Mouse (Mus musculus) adrenal gland, postnatal 10 days (tissue): ENCODE measurements around the gene Pole4. TPM values are rescaled to one million over a fixed set of nuclear protein-coding genes. Genes with fewer than 3 reads are reported as not detected.

Experiments used
- DNase-seq: peaks from one replicate; pipeline ENCODE4 v3.0.0; 2021; ENCODE audit warnings: mixed read lengths
- long read RNA-seq, 2 experiments: library from polyadenylated mRNA; stranded (forward); transcript quantifications; one replicate each; pipeline ENCODE4 v2.0.0; 2021
- total RNA-seq, 2 experiments: library from RNA; stranded (reverse); gene quantifications; 2 replicates each; pipeline ENCODE4 v1.2.3; 2021

Gene Pole4
- total RNA-seq = 10 to 100 TPM; 37.9 to 41.8 TPM
- long read RNA-seq, experiment 1, transcript Pole4-201 (4 exons, 1,769 nt) = major isoform, 70 of 80 reads
- long read RNA-seq, experiment 1, partial matches to known transcripts = 3 of 80 reads
- long read RNA-seq, experiment 1, other reads (novel, unspliced or antisense) = 5 of 80 reads
- long read RNA-seq, experiment 2, transcript Pole4-201 (4 exons, 1,769 nt) = major isoform, 42 of 47 reads
- long read RNA-seq, experiment 2, partial matches to known transcripts = 1 of 47 reads
- long read RNA-seq, experiment 2, other reads (novel, unspliced or antisense) = 2 of 47 reads

DNA sequence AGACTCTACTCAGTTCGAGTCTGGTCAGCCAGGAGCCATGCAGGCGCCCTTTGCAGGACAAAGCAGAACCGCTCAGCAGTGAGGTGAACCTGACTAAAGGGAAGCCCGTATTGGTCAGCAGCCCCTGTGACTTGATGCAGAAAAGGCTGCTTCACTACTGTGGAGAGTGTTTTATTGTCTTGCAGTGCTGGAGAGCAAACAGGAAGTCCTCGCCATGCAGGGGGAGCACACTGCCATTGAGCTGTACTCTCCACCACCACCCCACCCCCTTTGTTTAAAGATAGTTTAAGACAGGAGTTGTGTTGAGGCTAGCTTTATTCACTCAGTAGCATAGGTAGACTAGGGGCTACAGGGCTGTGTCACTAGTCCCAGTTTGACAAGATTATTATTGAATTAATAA is at the start of gene Pole4:
Gene Pole4, minus strand, starts transcription at position 145 of the 400 bp plus-strand sequence.
- no peak for DNase-seq

DNA sequence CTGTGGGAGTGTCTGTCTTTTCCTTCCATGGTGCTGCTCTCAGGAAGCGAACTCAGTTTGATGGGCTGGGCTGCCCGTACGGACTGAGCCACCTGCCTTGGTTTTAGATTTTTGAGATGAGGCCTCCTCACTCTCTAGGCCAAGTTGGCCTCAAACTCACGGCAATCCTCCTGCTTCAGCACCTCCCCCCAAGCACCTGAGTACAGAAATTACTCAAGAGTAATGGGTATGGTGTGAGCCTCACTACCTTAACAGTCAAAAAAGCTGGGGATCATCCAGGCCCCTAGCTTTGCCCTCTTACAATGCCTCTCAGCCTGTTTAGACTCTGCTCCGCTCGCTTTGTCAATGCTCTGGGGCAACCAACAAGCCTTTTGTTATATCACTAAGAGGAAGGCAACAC is 49.6 kb upstream of the Pole4 start:
- DNase-seq = no peak

DNA sequence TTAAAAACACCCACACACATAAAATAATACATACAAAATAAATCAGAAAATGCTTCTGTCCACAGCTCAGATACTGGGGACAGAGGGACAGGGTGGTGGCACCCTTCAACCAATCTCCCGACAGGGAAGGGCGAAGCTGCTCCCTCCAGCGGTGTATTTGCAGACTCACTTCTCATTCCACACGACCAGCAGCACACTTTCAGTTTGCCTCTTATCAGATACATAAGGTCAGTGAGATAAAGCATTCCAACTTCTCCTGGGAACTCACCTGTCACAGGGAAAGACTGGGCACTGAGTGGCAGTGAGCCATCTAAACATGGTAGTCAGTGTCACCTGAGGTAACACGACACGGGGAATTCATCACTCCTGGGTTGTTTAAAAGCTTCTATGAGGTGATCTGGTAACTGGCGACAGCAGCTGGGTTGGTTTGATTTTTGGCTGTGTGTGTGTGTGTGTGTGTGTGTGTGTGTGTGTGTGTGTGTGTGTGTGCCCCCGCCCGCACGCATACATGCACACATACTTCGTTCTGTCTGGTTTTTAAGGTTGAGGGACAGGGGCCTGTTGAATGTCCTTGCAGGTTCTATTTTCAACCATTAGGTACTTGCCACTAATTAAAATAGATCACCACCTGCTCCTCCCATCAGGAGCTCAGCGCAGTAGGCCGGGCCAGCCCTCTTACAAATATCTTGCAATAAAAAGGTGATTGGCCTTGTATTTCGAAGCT is 48.6 kb upstream of the Pole4 start:
- DNase-seq = no peak

DNA sequence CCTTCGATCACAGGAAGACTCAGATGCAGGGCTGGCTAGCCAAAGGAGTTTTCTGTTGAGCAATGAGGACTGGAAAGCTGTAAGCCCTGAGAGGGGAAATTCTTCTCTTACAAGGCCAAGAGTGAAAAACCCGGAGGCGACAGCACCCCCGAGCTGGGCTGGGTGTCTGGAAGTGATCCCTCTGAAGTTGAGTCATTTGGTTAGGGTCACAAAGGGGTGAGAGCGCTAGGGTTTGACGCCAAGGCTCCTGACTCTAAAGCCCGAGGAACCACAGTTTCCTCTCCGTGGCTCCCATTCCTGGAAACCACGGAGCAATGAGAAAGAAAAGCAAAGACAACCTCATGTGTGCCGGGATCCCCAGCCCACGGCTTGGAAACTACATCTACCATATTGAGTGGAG is 47.9 kb upstream of the Pole4 start:
- peak; percentile 30 for DNase-seq

DNA sequence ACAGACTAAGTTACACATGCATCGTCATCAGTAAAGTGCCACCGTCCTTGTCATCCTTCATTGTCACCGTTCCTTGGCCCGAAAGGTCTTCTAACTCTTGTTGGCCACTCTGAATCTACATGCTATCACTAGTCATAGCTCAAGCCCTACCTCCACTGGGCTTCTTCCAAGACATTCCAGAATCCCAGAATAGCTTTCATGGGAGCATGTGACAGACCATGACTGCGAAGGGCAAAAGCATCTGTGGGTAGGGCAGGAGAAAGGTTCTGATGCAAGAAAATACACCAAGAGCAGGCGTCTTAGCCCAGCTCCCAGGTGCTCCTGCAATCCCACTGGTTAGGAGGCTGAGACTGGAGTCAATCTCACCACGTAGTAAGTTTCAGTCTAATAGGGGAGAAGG is 46.6 kb upstream of the Pole4 start:
- DNase-seq = no peak

DNA sequence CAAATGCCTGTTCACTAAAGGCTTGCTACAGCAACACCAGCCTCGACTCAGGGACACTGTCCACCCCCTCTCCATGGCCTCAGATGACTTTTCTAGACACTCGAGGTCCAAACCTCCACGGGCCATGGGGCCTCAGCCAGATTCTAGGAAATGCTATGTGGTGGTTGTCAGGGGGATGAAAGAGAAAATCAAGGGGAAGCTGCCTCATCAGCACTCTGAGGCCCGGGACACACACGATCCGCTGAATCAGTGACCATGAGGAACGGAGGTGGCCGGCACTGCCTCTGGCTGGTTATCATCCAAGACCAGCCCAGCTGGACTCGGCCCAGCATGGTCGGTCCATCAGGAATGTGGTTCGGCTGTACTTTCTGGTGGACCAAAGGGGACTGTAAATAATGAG is 45.9 kb upstream of the Pole4 start:
- peak; percentile 79 for DNase-seq

DNA sequence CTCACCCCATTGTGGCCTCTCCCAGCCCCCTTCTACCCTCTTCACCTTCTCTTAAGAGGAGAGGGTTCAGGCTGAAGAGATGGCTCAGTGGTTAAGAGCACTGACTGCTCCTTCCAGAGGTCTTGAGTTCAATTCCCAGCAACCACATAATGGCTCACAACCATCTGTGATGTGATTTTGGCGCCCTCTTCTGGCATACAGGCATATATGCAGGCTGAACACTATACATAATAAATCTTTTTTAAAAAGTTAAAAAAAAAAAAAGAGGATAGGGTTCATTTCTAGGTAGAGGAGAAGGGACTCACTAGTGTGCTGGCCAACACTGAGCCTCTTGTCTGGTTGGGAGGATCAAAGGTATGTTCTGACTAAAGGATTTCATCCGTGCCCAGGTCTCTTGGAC is 44.9 kb upstream of the Pole4 start:
- DNase-seq = no peak

DNA sequence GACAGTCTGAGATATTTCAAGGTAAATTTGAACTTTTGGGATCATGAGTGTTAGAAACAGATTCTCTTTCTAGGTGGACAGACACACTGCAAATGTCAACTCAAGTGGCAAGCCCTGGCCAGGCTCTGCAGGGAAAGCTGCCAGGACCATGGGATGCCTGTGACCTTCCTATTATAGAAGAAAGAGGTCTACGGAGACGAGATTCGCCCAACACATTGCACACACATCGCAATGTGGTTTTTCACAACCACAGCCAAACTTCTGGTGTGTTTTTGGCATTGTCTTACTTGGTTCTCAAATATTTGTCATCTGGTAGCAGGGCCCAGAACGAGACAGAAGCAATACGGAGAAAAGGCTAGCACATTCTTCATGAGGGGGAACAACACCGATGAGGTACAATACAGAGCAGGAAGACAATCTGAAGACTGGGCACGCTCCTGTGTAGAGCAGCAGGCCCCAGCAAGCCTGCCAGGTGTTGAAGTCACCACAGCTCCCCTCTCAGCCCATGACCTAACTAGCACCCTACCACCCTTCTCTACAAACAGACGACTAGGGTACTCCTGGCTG is 43.0 kb upstream of the Pole4 start:
- DNase-seq = peak; percentile 67

DNA sequence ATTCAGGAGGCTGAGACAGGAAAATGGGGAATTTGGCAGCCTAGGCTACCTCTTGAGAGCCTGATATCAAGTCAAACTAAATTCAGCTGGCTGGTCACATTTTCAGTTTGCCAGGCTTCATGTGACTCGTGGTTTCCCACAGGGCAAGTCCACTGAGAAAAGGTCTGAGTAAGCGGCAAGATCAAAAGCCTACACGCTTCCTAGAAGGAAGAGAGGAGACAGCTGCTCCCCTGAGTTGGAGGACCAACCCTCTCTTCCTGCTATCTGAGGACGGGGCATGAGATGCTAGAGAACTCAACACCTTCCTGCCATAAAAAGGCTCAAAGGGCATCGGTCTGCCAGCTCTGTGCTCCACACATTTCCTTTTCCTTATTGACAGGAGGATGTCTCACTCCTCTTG is 41.9 kb upstream of the Pole4 start:
- no peak for DNase-seq

DNA sequence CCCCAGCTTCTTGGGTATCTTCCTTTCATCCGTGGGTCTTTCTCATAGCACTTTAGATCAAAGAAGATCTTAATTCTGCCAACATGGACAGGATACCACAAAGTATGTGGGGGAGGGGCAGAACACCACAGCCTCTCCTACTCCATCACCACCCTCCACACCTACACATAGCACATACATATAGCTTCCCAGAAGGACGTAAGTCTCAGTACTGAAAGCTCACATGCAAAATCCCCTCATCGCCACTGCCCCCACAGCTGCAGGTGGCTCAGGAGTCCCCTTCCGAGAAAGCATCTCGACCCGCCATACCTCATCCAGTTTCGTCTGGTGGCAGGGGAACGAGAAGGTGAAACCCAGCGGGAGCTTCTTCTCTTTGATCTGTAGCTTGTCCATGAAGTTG is 39.4 kb upstream of the Pole4 start:
- DNase-seq = no peak

DNA sequence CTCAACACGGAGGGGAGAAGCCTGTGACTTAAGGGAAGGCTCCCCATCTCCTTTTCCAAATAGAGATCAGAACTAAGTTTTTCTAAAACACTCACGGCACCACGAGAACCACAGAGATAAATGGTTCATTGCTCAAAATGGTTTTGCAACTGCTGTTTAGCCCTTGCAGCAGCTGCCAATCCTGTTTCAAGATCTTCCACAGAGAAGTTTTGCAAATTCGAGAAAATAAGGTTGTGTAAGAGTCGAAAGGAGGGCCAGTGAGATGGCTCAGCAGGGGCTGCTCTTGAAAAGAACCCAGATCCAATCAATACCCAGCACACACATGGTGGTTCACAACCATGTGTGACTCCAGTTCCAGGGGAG is 36.3 kb upstream of the Pole4 start:
- DNase-seq = no peak

DNA sequence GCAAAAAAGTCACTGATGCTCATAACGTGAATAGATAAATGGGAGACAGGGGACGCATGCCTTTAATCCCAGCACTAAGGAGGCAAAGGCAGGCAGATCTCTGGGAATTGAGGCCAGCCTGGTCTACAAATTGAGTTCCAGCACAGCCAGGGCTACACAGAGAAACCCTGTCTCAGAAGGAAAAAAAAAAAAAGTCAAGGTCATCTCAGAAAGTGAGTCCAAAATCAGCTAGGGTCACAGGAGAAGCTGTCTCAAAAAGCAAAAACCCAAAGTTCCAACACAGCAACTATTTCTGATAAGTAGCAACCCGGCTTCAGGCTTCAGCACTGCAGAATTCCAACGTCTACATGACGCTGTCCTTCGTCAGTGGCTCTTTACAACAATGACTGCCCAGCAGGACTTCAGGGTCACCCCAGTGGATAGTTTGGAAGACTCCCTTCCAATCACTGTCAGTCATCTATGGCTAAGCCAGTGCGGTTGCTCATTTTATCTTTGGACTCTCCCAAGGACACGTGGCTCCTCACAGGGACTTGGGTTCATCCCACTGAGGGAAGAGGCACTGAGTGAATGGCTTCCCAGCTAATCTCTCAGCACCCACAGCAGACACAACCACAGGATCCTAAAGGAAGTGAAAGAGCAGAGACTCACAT is 35.8 kb upstream of the Pole4 start:
- DNase-seq = peak; percentile 60

DNA sequence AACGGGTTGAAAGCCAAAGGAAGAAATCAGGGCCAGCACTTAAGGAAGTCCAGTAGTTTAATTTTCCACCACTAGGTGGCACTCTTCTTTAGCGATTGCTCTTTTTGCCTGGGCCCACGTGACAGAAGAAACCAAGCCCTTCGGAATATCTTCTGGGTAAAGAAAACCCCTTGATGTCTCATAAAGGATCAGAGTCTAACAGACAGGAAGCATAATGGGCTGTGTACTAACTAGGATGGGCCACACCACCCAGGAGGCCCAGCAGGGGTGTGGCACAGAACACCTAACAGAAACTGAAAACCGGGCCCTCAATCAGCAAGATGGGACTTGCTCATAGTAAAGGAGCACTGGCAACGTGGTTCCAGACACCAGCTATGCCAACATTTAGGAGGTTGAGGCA is 35.1 kb upstream of the Pole4 start:
- peak; percentile 74 for DNase-seq

DNA sequence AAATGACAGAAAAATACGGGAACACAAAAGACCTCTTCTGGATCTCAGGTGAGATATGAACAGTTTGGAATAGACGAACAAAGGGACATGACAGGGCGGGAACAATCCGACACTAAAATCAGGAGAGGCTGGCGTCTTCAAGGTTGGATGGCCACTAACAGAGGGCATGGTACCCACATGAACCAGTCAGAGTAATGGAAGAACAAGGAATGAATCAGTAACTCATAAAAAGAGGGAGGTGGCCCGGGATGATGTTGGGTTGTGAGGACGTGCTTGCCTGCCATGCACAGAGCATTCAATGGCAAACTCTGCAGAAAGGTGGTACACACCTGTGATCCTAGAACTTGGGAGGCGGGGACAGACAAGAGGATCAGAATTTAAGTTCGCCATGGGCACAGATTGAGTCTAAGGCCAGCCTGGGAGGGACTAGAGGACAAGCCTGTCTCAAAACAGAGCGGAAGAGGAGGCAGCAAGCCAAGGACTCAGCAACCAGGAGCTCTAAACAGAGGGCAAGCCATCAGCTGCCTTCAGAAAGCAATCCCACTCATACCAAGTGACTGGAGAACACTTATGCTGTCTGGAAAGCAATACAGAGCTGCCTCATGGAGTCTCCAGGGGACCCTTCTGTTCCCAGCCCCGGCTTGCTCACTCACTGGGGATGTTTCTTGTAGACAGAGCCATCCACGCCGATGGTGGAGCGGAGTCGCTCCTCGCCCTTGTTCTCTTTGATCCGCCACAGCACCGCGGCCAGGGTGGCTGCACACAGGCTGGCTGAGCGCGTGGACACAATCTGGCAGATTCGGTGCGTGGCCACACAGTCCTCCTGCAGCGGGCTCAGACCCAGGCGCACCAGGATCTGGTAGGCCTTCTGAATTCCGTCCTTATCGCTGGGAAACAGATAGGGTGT is 32.7 kb upstream of the Pole4 start:
- DNase-seq = no peak

DNA sequence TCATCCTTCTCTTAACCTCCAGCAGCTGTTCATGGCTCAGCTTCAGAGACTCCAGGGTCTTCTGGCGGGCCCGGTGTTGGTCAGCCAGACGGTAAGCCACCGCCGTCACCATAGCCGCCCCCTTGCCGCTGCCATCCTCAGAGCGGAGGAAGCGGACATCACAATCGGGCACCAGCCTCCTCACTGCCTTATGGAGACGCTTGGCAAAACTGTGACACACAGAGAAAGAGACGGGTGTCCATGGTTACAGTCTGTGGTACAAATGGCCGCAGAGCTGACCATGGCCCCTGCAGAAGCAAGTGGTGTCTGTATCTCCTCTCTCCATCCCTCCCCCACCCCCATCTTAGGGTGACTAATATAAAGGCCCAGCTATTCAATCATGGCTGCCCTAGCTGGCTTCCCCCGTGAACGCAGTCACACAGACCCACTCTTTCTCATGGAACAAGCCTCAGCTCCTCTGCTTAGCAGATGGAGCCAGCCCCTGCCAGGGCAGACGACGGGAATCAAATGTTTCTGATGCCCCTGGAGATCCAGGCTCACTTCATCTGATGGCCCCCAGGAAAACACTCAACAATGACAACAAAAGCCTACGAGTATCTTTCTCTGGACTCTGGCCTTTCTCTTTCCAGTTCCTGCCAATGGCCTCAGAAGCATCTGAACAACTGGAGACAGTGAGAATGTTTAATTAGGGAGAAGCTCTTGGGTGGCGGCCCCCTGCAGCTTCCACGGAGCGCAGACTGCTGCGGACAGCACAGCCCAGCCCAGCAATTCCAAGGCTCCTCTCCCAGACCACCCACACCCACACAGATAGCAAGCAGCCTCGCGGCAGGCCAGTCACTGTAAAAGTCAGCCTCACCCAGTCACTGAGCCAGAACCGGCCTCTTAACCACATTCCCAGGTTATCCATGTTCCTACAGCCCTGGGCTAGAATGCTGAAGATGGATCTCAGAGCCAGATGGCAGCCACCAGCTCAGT is 31.7 kb upstream of the Pole4 start:
- DNase-seq = no peak

DNA sequence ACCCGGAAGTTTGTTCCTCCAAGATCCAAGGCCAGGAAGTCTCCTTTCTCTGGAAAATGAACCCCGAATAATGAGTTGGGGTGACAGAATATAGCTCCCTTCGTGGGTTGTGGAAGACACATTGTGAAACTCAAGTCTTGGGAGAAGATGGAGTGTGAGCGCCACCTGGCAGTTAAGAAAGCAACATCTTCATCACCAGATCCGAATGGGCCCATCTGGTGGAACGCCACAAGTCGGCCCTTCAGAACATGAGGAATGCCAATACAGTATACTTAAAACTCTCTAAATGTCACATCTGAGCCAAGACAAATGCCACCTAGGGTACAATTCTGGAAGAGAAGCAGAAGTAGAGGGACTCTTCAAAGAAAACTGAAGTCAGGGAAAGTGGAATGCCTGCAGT is 30.2 kb upstream of the Pole4 start:
- no peak for DNase-seq

DNA sequence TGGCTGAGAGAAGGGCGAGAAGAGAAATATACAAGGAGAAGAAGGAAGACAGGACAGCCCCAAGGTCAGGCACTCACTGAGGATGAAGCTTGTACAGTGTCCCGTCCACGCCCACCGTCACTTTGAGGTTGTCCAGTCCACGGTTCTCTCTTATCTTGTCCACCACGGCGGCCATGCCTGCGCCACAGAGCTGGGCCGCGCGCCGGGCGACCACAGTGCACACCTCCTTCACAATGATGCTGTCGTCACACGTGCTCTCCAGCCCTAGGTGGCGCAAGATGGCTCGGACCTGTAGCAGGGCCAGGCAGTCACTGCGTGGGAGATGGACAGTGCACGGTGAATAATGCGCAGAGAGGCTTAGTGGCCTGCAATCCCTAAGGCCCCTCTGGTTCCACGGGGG is 23.5 kb upstream of the Pole4 start:
- DNase-seq = no peak

DNA sequence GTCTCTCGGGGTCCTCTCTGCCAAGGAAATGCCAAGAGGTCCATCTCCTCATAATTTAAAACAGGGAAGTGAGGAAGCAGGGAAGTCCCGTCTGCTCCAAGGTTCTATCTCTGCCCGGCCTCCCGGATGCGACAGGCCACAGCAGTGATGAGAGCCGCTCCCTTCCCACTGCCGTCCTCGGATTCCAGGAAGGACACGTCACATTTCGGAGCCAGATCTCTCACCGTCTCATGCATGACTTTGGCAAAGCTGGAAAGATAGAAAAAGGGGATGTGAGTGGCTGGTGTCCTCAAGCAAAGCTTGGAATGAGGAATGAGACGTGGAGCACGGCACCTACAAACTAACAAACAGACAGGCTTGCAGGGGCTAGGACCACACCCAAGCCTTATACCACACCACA is 22.0 kb upstream of the Pole4 start:
- no peak for DNase-seq

DNA sequence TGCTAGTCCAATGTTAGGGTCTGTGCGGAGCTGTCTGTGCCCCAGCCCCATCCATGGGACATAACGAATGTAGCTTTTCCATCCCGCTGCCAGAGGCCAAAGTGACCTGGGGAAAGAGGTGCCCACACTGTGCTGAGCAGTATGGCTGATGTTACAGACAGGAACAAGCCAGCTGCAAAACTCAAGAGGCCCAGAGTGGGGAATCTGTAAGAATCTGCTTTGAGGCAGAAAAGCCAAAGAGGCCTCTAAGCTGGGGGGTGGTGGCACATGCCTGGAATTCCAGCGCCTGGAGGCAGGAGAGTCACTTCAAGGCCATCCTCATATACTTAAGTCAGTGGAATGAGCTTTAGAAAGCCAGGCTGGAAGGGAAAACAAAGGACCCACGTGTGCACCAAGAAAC is 18.2 kb upstream of the Pole4 start:
- DNase-seq = no peak

DNA sequence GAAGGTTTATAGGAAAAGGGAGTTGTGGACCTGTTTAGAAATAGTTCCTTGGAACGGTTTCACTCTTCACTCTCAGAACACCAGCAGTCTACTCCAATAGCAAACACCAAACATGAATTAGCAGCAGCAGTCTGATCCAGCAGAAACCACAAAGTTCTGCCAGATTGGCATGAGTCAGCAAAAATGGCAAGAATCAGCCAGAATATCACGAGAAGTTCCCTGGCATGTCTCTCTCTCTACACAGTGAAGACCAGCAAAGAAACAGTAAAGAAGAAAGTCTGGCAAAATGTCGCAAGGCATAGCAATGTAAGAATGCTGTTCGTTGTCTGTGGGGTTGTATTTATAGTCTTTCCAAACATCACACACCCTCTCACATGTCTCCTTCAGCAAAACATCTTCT is 11.0 kb upstream of the Pole4 start:
- DNase-seq = no peak

DNA sequence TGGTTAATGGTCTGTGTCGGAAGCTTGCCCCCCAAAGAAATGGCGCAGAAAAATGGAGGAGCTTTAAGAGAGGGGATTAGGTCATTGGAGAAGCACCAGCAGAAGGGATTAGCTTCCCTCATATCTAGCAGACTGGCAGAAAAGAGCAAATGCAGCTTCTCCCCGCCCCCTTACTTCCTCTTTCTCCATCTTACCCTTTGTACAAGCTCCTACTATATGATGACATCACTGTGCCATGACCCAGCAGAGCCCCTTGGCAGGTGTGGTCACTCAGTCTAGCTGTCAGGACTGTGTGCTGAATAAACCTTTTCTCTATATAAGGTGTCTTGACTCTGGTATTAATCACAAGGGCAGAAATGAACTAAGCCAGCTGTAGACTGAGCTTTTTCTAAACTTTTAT is 10.5 kb upstream of the Pole4 start:
- no peak for DNase-seq
